In the genomic region with DNA sequence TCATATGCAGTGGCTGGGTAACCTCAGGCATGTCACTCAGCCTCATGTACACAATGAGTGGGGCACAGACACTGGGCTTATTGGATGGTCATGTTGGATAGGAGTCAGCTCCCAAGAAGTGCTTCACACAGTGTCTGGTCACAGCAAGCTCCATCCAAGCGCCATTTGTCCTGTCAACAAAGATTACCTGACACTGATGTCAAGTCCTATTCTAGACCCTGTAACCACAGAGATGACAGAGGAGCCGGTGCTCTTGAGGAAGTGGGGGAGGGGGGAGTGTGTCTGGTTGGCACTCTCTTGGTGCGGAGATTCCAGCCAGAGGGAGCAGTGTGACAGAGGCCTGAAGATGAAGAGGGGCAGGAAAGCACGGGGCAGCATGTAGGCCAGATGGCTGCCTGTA, we compare ENCODE assay signal across 8 mouse cellular contexts. TPM values are rescaled to one million over a fixed set of nuclear protein-coding genes. Genes with fewer than 3 reads are reported as not detected.
DNase-seq lines count a peak whose midpoint lies in the region; ATAC-seq and TF ChIP-seq lines count a peak whose summit lies in the region.

No protein-coding gene starts in this region.

- no peak overlapping the region for H3K4me2 ChIP-seq in hindbrain, embryonic 13.5 days
- peak overlapping the region; percentile 64 for H3K4me2 ChIP-seq in myocyte (ENCODE audit: low read depth)

- intact Hi-C loops in left cerebral cortex, adult 2 months (cut with DNase I): no loop called here

- peak overlapping the region; percentile 98; the same call in 1 of the 2 replicates for H3K27ac ChIP-seq in left cerebral cortex, adult 2 months
- peak overlapping the region; percentile 94 for H3K27ac ChIP-seq in embryonic facial prominence, embryonic 10.5 days (replicated peaks)
- H3K27ac ChIP-seq in hindbrain, embryonic 13.5 days: peak overlapping the region; percentile 99

- H3K36me3 ChIP-seq in embryonic facial prominence, embryonic 10.5 days (replicated peaks): peaks cover 26% of the 10 kb centered on the region
- peaks cover 9% of the 10 kb centered on the region for H3K36me3 ChIP-seq in hindbrain, embryonic 13.5 days
- H3K36me3 ChIP-seq in myocyte (ENCODE audit: control insufficient read depth, insufficient read depth): peaks cover 3% of the 10 kb centered on the region

- H3K4me3 ChIP-seq in left cerebral cortex, adult 2 months: no peak overlapping the region
- H3K4me3 ChIP-seq in embryonic facial prominence, embryonic 10.5 days: no peak overlapping the region
- no peak overlapping the region for H3K4me3 ChIP-seq in hindbrain, embryonic 13.5 days
- H3K4me3 ChIP-seq in myocyte: no peak overlapping the region

- no peaks in the 10 kb centered on the region for H3K9me3 ChIP-seq in embryonic facial prominence, embryonic 10.5 days
- no peaks in the 10 kb centered on the region for H3K9me3 ChIP-seq in hindbrain, embryonic 13.5 days

- no peaks in the 10 kb centered on the region for H3K27me3 ChIP-seq in embryonic facial prominence, embryonic 10.5 days (replicated peaks; ENCODE audit: low read depth, poor library complexity, severe bottlenecking)
- H3K27me3 ChIP-seq in hindbrain, embryonic 13.5 days: no peaks in the 10 kb centered on the region
- H3K27me3 ChIP-seq in myocyte (ENCODE audit: control insufficient read depth, insufficient read depth, insufficient read length): no peaks in the 10 kb centered on the region

- 49% methylated on average over 4 of the region's 4 CpGs for WGBS in embryonic facial prominence, embryonic 10.5 days
- 35% methylated on average over 4 of the region's 4 CpGs for whole genome bisulfite sequencing in hindbrain, embryonic 13.5 days

- H3ac ChIP-seq in myocyte (ENCODE audit: control insufficient read depth, insufficient read length): no peak overlapping the region

- no peak for DNase-seq in left cerebral cortex, adult 2 months (ENCODE audit: extremely low spot score in 1 of 2, low spot score in 2 of 2)
- DNase-seq in left cerebral cortex, adult 11 months (ENCODE audit: low spot score): no peak
- DNase-seq in embryonic facial prominence, embryonic 10.5 days (ENCODE audit: low spot score): no peak
- no peak for DNase-seq in adrenal gland, postnatal 10 days
- no peak for DNase-seq in cerebellum, postnatal 25 days
- no peak for DNase-seq in frontal cortex, postnatal 25 days (ENCODE audit: low spot score in 2 of 2)

- TF ChIP-seq POLR2A in myocyte (IDR thresholded peaks at IDR 0.05; ENCODE audit: insufficient read length, low read depth): no peak

- no peak overlapping the region for H3K9ac ChIP-seq in hindbrain, embryonic 13.5 days

- ATAC-seq in hindbrain, embryonic 13.5 days (ENCODE audit: low FRiP score): no peak

- H3K79me2 ChIP-seq in myocyte (ENCODE audit: control insufficient read depth, insufficient read depth): no peaks in the 10 kb centered on the region

- H3K4me1 ChIP-seq in embryonic facial prominence, embryonic 10.5 days: peaks cover 77% of the 10 kb centered on the region
- peaks cover 79% of the 10 kb centered on the region for H3K4me1 ChIP-seq in hindbrain, embryonic 13.5 days (replicated peaks)

- no peak for TF ChIP-seq CTCF in left cerebral cortex, adult 2 months (IDR thresholded peaks at IDR 0.05)

TF ChIP-seq in myocyte, 11 proteins besides CTCF, POLR2A, EP300 and RAD21:
- peak in 1 of 3 experiments; percentile 11 for TF ChIP-seq MYOD1 (IDR thresholded peaks at IDR 0.05; ENCODE audit: control insufficient read depth in 1 of 3, insufficient read length in 2 of 3, low read depth in 2 of 3)
- TF ChIP-seq SRF (IDR thresholded peaks at IDR 0.05; ENCODE audit: control insufficient read depth, insufficient read length, low read depth): no peak
- no peak for TF ChIP-seq MAX (IDR thresholded peaks at IDR 0.05; ENCODE audit: low read depth)
- peak; percentile 30 for TF ChIP-seq POLR2AphosphoS2 (IDR thresholded peaks at IDR 0.05; ENCODE audit: insufficient read length, low read depth)

RNA-seq across cellular contexts. Expression of a gene that starts 21.6 kb away (rescaled TPM):
- 10 to 100 TPM; 50.6 to 52.2 TPM for total RNA-seq in left cerebral cortex, adult 2 months (2021)
- 27.0 TPM in 2 replicates for polyA plus RNA-seq in embryonic facial prominence, embryonic 10.5 days (2016; fragmentation: Nextera tagmentation; extraction: Ambion mirVana)
- polyA plus RNA-seq in hindbrain, embryonic 13.5 days (2015; fragmentation: Nextera tagmentation; extraction: Ambion mirVana): 18.4 and 19.2 TPM in 2 replicates
- polyA plus RNA-seq in myocyte (2012; fragmentation: generic; extraction: Trizol): 45.2 TPM
- total RNA-seq in adrenal gland, postnatal 10 days (2021): 10 to 100 TPM; 45.4 to 52.7 TPM

RNA-seq across cellular contexts. Expression of a gene that starts 50.7 kb away (rescaled TPM):
- 10 to 100 TPM; 46.9 to 71.1 TPM for total RNA-seq in left cerebral cortex, adult 2 months (2021)
- 35.9 and 42.0 TPM in 2 replicates for polyA plus RNA-seq in embryonic facial prominence, embryonic 10.5 days (2016; fragmentation: Nextera tagmentation; extraction: Ambion mirVana)
- polyA plus RNA-seq in hindbrain, embryonic 13.5 days (2015; fragmentation: Nextera tagmentation; extraction: Ambion mirVana): 64.8 and 69.6 TPM in 2 replicates
- polyA plus RNA-seq in myocyte (2012; fragmentation: generic; extraction: Trizol): 266 TPM
- total RNA-seq in adrenal gland, postnatal 10 days (2021): 100 to 1,000 TPM in 1 of 2 experiments, 10 to 100 TPM in 1; 46.2 to 129 TPM
